10 mouse cellular contexts compared by ENCODE assay signal in genomic region chr3:107887674-107888495, GRCm38 (mm10). TPM values are rescaled to one million over a fixed set of nuclear protein-coding genes. Genes with fewer than 3 reads are reported as not detected.
DNase-seq lines count a peak whose midpoint lies in the region; ATAC-seq and TF ChIP-seq lines count a peak whose summit lies in the region.
"Had no signal": no experiment of that assay in that cellular context is flagged by ENCODE, and none has a peak within 500 bp of the region (broad histone marks: within the 10 kb centered on the region; RNA-seq: fewer than 3 reads in every experiment).

No protein-coding gene starts in this region.

- H3K36me3 ChIP-seq in heart, adult 2 months (ENCODE audit: control insufficient read depth, insufficient read depth, low read length): no peaks in the 10 kb centered on the region

- H3K4me1 ChIP-seq in heart, adult 2 months (ENCODE audit: control insufficient read depth, insufficient read depth, low read length): no peaks in the 10 kb centered on the region; the same call in 1 of the 2 replicates
- no peaks in the 10 kb centered on the region for H3K4me1 ChIP-seq in olfactory bulb, adult 2 months (ENCODE audit: control insufficient read depth, insufficient read depth, low read length)
- H3K4me1 ChIP-seq in lung, adult 2 months (ENCODE audit: control insufficient read depth, insufficient read depth, low read length): no peaks in the 10 kb centered on the region

- no peak for TF ChIP-seq POLR2A in heart, adult 2 months (IDR thresholded peaks at IDR 0.05; ENCODE audit: insufficient read depth, low read depth, low read length)
- TF ChIP-seq POLR2A in olfactory bulb, adult 2 months (IDR thresholded peaks at IDR 0.05; ENCODE audit: insufficient read depth, low read depth, low read length): no peak
- no peak for TF ChIP-seq POLR2A in lung, adult 2 months (IDR thresholded peaks at IDR 0.05; ENCODE audit: borderline replicate concordance, extremely low read depth, low read depth, low read length)

- 0 out of 2 replicates have a peak, but pooled peaks have one; percentile 17 for TF ChIP-seq EP300 in heart, adult 2 months (IDR thresholded peaks at IDR 0.05; ENCODE audit: insufficient read depth, low read depth, low read length)

- intact Hi-C loops in heart, adult 2 months (cut with DNase I): no loop called here
- intact Hi-C loops in heart, postnatal 36 days (cut with DNase I): no loop called here

- no peaks in the 10 kb centered on the region for H3K79me2 ChIP-seq in heart, adult 2 months (replicated peaks; ENCODE audit: control insufficient read depth, insufficient read depth, low read length)

- H3K27ac ChIP-seq in heart, adult 2 months: no peak overlapping the region; the same call in none of the 2 replicates
- peak overlapping the region; percentile 36; the same call in 1 of the 2 replicates for H3K27ac ChIP-seq in olfactory bulb, adult 2 months (ENCODE audit: insufficient read depth, low read depth, low read length)

- no peak overlapping the region for H3K9ac ChIP-seq in heart, adult 2 months (ENCODE audit: low read depth, low read length)

- DNase-seq in heart, adult 2 months: peak in 1 of 2 experiments; percentile 27
- no peak for DNase-seq in heart, postnatal 36 days
- DNase-seq in fibroblast of lung, adult 2 months (ENCODE audit: low read depth): peak; percentile 94
- peak; percentile 83 for DNase-seq in layer of hippocampus, adult 11-12 months (ENCODE audit: low spot score)
- DNase-seq in kidney, postnatal 25 days: no peak
- no peak for DNase-seq in lung, adult 2 months

- no peak for TF ChIP-seq CTCF in heart, adult 2 months (IDR thresholded peaks at IDR 0.05)
- no peak for TF ChIP-seq CTCF in olfactory bulb, adult 2 months (IDR thresholded peaks at IDR 0.05; ENCODE audit: insufficient read depth, low read depth, low read length)
- no peak for TF ChIP-seq CTCF in lung, adult 2 months (IDR thresholded peaks at IDR 0.05; ENCODE audit: insufficient read depth, low read length)

- 67% methylated on average over 9 of the region's 9 CpGs for WGBS in heart, adult 2 months
- 53% methylated on average over 9 of the region's 9 CpGs for WGBS in olfactory bulb, adult 2 months
- WGBS in lung, adult 2 months: 71% methylated on average over 9 of the region's 9 CpGs

- ATAC-seq in erythroblast, adult 5-6 weeks (replicated peaks; ENCODE audit: low FRiP score, poor library complexity, severe bottlenecking): no peak

- H3K4me3 ChIP-seq in heart, adult 2 months: no peak overlapping the region
- H3K4me3 ChIP-seq in olfactory bulb, adult 2 months (ENCODE audit: insufficient read depth, low read depth, low read length): no peak overlapping the region
- no peak overlapping the region for H3K4me3 ChIP-seq in lung, adult 2 months (replicated peaks; ENCODE audit: extremely low read depth, low read depth, low read length)
- H3K4me3 ChIP-seq: myocyte had no signal

- no peaks in the 10 kb centered on the region for H3K27me3 ChIP-seq in heart, adult 2 months (ENCODE audit: control insufficient read depth, insufficient read depth, low read length)

RNA-seq across cellular contexts. Expression of gene Gstm5, which starts 7.7 kb away (rescaled TPM):
- total RNA-seq in heart, adult 2 months (2021): 10 to 100 TPM; 45.7 to 53.4 TPM
- polyA plus RNA-seq in heart, adult 2 months (2012; rRNA removed): 59.5 and 104 TPM in 2 replicates
- total RNA-seq in heart, postnatal 36 days (2021): 10 to 100 TPM; 50.5 to 51.2 TPM
- not detected in 2 replicates for polyA plus RNA-seq in olfactory bulb, adult 2 months (2012; ENCODE audit: insufficient read depth, insufficient read length, low replicate concordance, missing spikeins)
- total RNA-seq in erythroblast, adult 5-6 weeks (2015; ENCODE audit: low replicate concordance): 17.9 and 33.9 TPM in 2 replicates
- total RNA-seq in erythroblast, adult 5-6 weeks (2017; ENCODE audit: low replicate concordance): 8.2 and 22.6 TPM in 2 replicates
- polyA plus RNA-seq in lung, adult 2 months (2012; rRNA removed): 8.4 and 15.3 TPM in 2 replicates

RNA-seq across cellular contexts. Expression of gene Eps8l3, which starts 10.9 kb away (rescaled TPM):
- total RNA-seq in heart, adult 2 months (2021): not detected
- not detected in 2 replicates for polyA plus RNA-seq in heart, adult 2 months (2012; rRNA removed)
- not detected for total RNA-seq in heart, postnatal 36 days (2021)
- polyA plus RNA-seq in olfactory bulb, adult 2 months (2012; ENCODE audit: insufficient read depth, insufficient read length, low replicate concordance, missing spikeins): not detected in 2 replicates
- total RNA-seq in erythroblast, adult 5-6 weeks (2015; ENCODE audit: low replicate concordance): 1.5 TPM in 1 of 2 replicates, not detected in the other
- total RNA-seq in erythroblast, adult 5-6 weeks (2017; ENCODE audit: low replicate concordance): not detected in 2 replicates
- polyA plus RNA-seq in lung, adult 2 months (2012; rRNA removed): 0.61 TPM in 1 of 2 replicates, not detected in the other
- total RNA-seq: gastrocnemius, postnatal 4 days had no signal
- polyA plus RNA-seq: myocyte had no signal

RNA-seq across cellular contexts. Expression of gene Gstm7, which starts 43.7 kb away (rescaled TPM):
- total RNA-seq in heart, adult 2 months (2021): 10 to 100 TPM; 80.5 to 95.0 TPM
- polyA plus RNA-seq in heart, adult 2 months (2012; rRNA removed): 70.4 and 119 TPM in 2 replicates
- total RNA-seq in heart, postnatal 36 days (2021): 10 to 100 TPM; 71.7 to 74.3 TPM
- not detected in 2 replicates for polyA plus RNA-seq in olfactory bulb, adult 2 months (2012; ENCODE audit: insufficient read depth, insufficient read length, low replicate concordance, missing spikeins)
- total RNA-seq in erythroblast, adult 5-6 weeks (2015; ENCODE audit: low replicate concordance): not detected in 2 replicates
- total RNA-seq in erythroblast, adult 5-6 weeks (2017; ENCODE audit: low replicate concordance): 1.8 TPM in 1 of 2 replicates, not detected in the other
- polyA plus RNA-seq in lung, adult 2 months (2012; rRNA removed): 5.7 and 12.6 TPM in 2 replicates

RNA-seq across cellular contexts. Expression of gene Gstm6, which starts 55.7 kb away (rescaled TPM):
- 1 to 10 TPM; 3.0 to 3.7 TPM for total RNA-seq in heart, adult 2 months (2021)
- 3.7 and 4.6 TPM in 2 replicates for polyA plus RNA-seq in heart, adult 2 months (2012; rRNA removed)
- total RNA-seq in heart, postnatal 36 days (2021): 1 to 10 TPM; 3.0 to 3.3 TPM
- not detected in 2 replicates for polyA plus RNA-seq in olfactory bulb, adult 2 months (2012; ENCODE audit: insufficient read depth, insufficient read length, low replicate concordance, missing spikeins)
- not detected in 2 replicates for total RNA-seq in erythroblast, adult 5-6 weeks (2015; ENCODE audit: low replicate concordance)
- total RNA-seq in erythroblast, adult 5-6 weeks (2017; ENCODE audit: low replicate concordance): not detected in 2 replicates
- 3.5 and 6.9 TPM in 2 replicates for polyA plus RNA-seq in lung, adult 2 months (2012; rRNA removed)
- polyA plus RNA-seq: myocyte had no signal

Comparison
In these comparisons a context has a peak if more than half of its experiments do, and no peak if none do; other contexts are left out.
1. DNase-seq: peak in fibroblast of lung, adult 2 months (single experiment) and layer of hippocampus, adult 11-12 months (single experiment); none in heart, postnatal 36 days (0 of 2), kidney, postnatal 25 days (0 of 2) and lung, adult 2 months (single experiment).
2. RNA of gene Gstm7, which starts 43.7 kb away (total RNA-seq): 80.5 to 95.0 TPM in heart, adult 2 months and 71.7 to 74.3 TPM in heart, postnatal 36 days; 1.8 TPM in erythroblast, adult 5-6 weeks; every median in the first group is over 10 times any median in the second.